Mouse (Mus musculus): ENCODE data around the gene Unc13b.

The Unc13b gene

GRCm38 (mm10) chr4:43037860-43038566, 20.7 kb upstream of the Unc13b start:
- no peak for DNase-seq (ENCODE audit: low spot score in 2 of 2)

DNA sequence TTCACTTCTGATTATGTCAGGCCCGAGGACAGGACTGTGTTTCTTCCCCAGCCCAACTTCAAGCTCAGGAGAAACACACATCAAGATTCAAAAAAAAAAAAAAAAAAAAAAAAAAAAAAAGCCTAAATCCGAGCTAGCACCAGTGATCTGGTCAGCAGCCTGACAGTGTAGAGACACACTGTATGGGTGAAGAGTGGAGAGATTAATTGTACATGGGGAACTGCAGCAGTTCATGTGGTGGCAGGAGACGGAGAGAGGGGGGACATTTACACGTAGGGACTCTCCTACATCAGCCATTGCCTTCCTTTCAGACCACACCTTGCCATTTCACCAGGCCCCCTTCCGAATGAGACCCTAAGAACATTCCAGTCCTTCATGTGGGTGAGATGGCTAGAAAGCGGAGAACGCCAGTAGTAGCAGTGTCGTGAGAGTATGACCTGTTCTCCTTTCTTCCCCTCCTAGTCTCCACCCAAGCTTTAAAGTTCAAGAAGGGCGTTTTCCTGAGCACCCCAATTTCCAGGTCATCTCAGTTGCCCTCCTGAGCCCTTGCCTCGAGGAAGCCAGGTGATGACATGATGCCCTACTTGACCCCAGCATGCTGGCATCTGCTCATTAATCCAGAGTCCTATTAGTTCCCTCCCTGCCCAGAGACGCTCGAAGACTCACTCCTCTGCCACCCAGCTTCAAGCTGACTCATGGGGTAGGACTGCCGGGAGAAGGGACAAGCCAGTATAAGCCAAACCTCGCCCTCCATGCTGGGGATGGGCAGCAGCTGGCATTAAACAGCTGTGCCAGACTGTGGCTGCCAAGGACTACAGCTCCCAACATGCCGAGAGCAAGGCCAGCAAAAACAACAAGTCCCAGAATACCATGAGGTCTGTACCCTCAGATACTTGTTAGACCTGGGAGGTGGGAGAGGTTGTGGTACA, 19.9 kb upstream of the Unc13b start:
- DNase-seq (ENCODE audit: low spot score in 2 of 2) = no peak

GRCm38 (mm10) chr4:43039609-43040008, 19.1 kb upstream of the Unc13b start:
- DNase-seq (ENCODE audit: low spot score in 2 of 2) = no peak

DNA sequence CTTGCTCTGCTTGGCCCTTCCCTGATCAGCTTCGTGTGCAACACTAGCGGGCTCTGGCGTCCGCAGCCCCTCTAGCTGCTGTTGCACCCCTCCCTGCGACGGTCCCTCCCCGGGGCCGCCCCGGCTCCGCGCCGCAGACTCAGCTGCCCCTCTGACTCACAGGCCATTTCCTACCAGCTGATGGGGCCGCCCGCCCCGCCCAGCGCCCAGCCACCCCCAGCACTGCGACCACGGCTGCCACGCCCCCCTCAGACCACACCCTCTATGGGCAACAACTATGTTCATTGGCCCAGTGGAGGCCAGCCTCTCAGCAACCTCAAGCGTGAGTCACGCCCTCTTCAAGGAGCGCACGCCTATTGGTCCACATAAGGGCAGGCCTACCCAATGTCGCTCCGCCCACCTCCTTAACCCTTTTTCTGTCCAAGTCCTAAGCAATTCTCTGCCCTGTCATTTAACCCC, 18.6 kb upstream of the Unc13b start:
- peak; percentile 96 to 98 for DNase-seq (ENCODE audit: low spot score in 2 of 2)

DNA sequence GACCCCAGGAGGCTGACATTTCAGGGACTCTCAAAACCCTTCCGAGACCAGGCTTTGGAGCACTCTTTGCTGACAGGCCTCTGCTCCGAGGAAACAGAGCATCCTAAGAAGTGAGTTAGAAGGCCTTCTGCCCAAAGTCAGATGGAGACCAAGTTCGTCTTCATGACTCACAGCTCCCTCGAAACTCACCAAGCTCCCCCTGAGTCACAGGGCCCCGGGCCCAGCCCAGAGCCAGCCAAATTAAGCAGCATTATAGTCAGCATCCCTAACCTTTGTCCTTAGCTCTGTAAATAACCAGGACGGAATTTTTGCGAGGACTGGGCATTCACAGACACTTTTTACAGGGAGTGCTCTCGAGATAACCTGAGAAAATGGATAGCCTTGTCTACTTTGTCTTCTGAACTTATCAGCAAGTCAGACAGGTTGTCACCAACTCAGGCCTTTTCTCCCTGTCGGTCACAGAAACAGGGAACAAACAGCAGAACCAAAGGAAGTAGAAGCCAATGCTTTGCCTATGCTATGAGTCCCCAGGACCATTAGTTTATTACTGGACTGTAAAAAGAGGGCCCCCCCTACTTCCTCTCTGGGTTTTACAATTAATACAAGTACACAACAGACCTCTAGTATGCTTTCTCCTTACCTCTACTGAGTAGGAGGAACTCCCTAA, 17.7 kb upstream of the Unc13b start:
- DNase-seq (ENCODE audit: low spot score in 2 of 2) = no peak

GRCm38 (mm10) chr4:43043644-43044357, 15.0 kb upstream of the Unc13b start:
- peak; percentile 20 to 77 for DNase-seq (ENCODE audit: low spot score in 2 of 2)

GRCm38 (mm10) chr4:43044673-43045072, 14.1 kb upstream of the Unc13b start:
- DNase-seq (ENCODE audit: low spot score in 2 of 2) = no peak

GRCm38 (mm10) chr4:43045285-43045658, 13.5 kb upstream of the Unc13b start:
- DNase-seq (ENCODE audit: low spot score in 2 of 2) = no peak

GRCm38 (mm10) chr4:43045659-43046302, 13.0 kb upstream of the Unc13b start, which contains the start of gene Fam214b:
Fam214b (minus strand) TSS chr4:43046220.
- peak; percentile 94 to 95 for DNase-seq (ENCODE audit: low spot score in 2 of 2)

- no peak for DNase-seq (ENCODE audit: low spot score in 2 of 2)
Measured at GRCm38 (mm10) chr4:43046607-43047006, 12.1 kb upstream of the Unc13b start.

GRCm38 (mm10) chr4:43047231-43047630, 11.5 kb upstream of the Unc13b start:
- DNase-seq (ENCODE audit: low spot score in 2 of 2) = peak; percentile 67 to 78

- peak; percentile 32 to 33 for DNase-seq (ENCODE audit: low spot score in 2 of 2)
Measured at GRCm38 (mm10) chr4:43052627-43053026, 6.1 kb upstream of the Unc13b start.

- DNase-seq (ENCODE audit: low spot score in 2 of 2) = no peak
Measured at GRCm38 (mm10) chr4:43057654-43058053, 1.1 kb upstream of the Unc13b start.

- DNase-seq (ENCODE audit: low spot score in 2 of 2) = no peak
Measured at GRCm38 (mm10) chr4:43058392-43058752, 381 bp upstream of the Unc13b start.

- no peak for DNase-seq (ENCODE audit: low spot score in 2 of 2)
Measured at GRCm38 (mm10) chr4:43059697-43060096, 944 bp downstream of the Unc13b start.

GRCm38 (mm10) chr4:43060286-43060685, 1.5 kb downstream of the Unc13b start:
- DNase-seq (ENCODE audit: low spot score in 2 of 2) = no peak

DNA sequence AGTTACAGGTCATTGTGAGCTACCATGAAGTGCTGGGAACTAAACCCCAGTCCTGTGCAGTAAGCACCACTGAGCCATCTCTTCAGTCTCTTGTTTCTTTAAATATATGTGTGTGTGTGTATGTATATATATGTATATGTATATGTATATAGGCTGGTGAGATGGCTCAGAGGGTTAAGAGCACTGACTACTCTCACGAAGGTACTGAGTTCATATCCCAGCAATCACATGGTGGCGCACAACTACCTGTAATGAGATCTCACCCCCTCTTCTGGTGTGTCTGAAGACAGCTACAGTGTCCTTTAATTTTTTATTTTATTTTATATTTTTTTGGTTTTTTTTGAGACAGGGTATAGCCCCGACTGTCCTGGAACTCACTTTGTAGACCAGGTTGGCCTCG, 6.7 kb downstream of the Unc13b start:
- no peak for DNase-seq (ENCODE audit: low spot score in 2 of 2)

- no peak for DNase-seq (ENCODE audit: low spot score in 2 of 2)
Measured at GRCm38 (mm10) chr4:43074923-43075322, 16.2 kb downstream of the Unc13b start.

- DNase-seq (ENCODE audit: low spot score in 2 of 2) = no peak
Measured at GRCm38 (mm10) chr4:43078071-43078718, 19.4 kb downstream of the Unc13b start.

- DNase-seq (ENCODE audit: low spot score in 2 of 2) = no peak
Measured at GRCm38 (mm10) chr4:43082458-43082857, 23.7 kb downstream of the Unc13b start.

DNA sequence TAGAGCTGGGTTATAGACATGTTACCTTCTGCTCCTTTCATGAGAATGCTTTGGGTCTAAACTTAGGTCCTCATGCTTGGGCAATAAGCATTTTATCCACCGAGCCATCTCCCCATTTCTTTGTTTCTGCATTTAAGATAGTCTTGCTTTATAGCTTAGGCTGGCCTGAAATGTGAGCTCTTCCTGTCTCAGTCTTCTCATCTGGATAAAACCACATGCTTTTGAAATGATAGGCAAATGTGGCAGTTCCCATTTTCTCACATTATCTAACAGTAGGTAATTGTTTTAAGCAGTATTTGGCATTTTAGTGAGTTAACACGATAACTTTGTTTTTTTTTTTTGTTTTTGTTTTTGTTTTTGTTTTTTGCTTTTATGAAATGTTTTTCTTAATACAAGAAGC, 31.2 kb downstream of the Unc13b start:
- no peak for DNase-seq (ENCODE audit: low spot score in 2 of 2)
